Mouse (Mus musculus): Measurements from ENCODE around the gene Ttc13. TPM values are rescaled to one million over a fixed set of nuclear protein-coding genes. Genes with fewer than 3 reads are reported as not detected.

Gene Ttc13
- polyA plus RNA-seq, 1 experiment from 2014 or later, result 71.1 TPM

GRCm38 (mm10) chr8:124630891-124631290 is 90.9 kb downstream of the Ttc13 start:
- H3K4me2 ChIP-seq (replicated peaks), result no peak overlapping the region
- H3K9me3 ChIP-seq (ENCODE audit: control insufficient read depth, low read length), result no peaks in the 10 kb centered on the region
- DNase-seq (ENCODE audit: low spot score), result no peak
- no peak overlapping the region for H3K27ac ChIP-seq
- 73% methylated on average over 4 of the region's 4 CpGs for WGBS
- H3K4me3 ChIP-seq (replicated peaks; ENCODE audit: low read length), result no peak overlapping the region
- H3K36me3 ChIP-seq (replicated peaks; ENCODE audit: control insufficient read depth, insufficient read depth), result peaks cover 6% of the 10 kb centered on the region
- no peaks in the 10 kb centered on the region for H3K4me1 ChIP-seq (replicated peaks; ENCODE audit: control insufficient read depth, insufficient read depth, low read length)
- H3K27me3 ChIP-seq (ENCODE audit: control insufficient read depth, insufficient read depth, low read length), result no peaks in the 10 kb centered on the region
- H3K9ac ChIP-seq, result no peak overlapping the region
- ATAC-seq (ENCODE audit: low FRiP score), result no peak

GRCm38 (mm10) chr8:124630489-124630888 is 91.3 kb downstream of the Ttc13 start:
- Histone ChIP-seq H3K9ac (no peak overlapping the region), H3K4me3 (replicated peaks; ENCODE audit: low read length) (no peak overlapping the region), H3K4me2 (replicated peaks) (no peak overlapping the region), H3K4me1 (replicated peaks; ENCODE audit: control insufficient read depth, insufficient read depth, low read length) (no peaks in the 10 kb centered on the region), H3K9me3 (ENCODE audit: control insufficient read depth, low read length) (no peaks in the 10 kb centered on the region), H3K36me3 (replicated peaks; ENCODE audit: control insufficient read depth, insufficient read depth) (peaks cover 2% of the 10 kb centered on the region), H3K27ac (no peak overlapping the region), H3K27me3 (ENCODE audit: control insufficient read depth, insufficient read depth, low read length) (no peaks in the 10 kb centered on the region)
- 72% methylated on average over 6 of the region's 6 CpGs for WGBS
- DNase-seq (ENCODE audit: low spot score) (no peak), ATAC-seq (ENCODE audit: low FRiP score) (no peak)

GRCm38 (mm10) chr8:124626251-124626650 is 95.5 kb downstream of the Ttc13 start:
- Histone ChIP-seq H3K9me3 (ENCODE audit: control insufficient read depth, low read length) (no peaks in the 10 kb centered on the region), H3K36me3 (replicated peaks; ENCODE audit: control insufficient read depth, insufficient read depth) (no peaks in the 10 kb centered on the region), H3K27ac (no peak overlapping the region), H3K27me3 (ENCODE audit: control insufficient read depth, insufficient read depth, low read length) (no peaks in the 10 kb centered on the region), H3K4me3 (replicated peaks; ENCODE audit: low read length) (no peak overlapping the region), H3K4me2 (replicated peaks) (no peak overlapping the region), H3K9ac (no peak overlapping the region), H3K4me1 (replicated peaks; ENCODE audit: control insufficient read depth, insufficient read depth, low read length) (0 out of 2 replicates have a peak, but pooled peaks cover 3% of the 10 kb centered on the region)
- 89% methylated on average over 9 of the region's 9 CpGs for WGBS
- no peak for DNase-seq (ENCODE audit: low spot score)
- no peak for ATAC-seq (ENCODE audit: low FRiP score)

Other genes with a start within 250 kb of the Ttc13 start
- 32.5 and 34.7 TPM in 2 replicates for gene Cog2, start 201.2 kb downstream of the Ttc13 start, polyA plus RNA-seq (2014; fragmentation: Nextera tagmentation; extraction: Ambion mirVana)
- 0.76 and 1.1 TPM in 2 replicates for gene Agt, start 152.3 kb downstream of the Ttc13 start, polyA plus RNA-seq (2014; fragmentation: Nextera tagmentation; extraction: Ambion mirVana)
- gene Capn9, start 145.9 kb downstream of the Ttc13 start, polyA plus RNA-seq (2014; fragmentation: Nextera tagmentation; extraction: Ambion mirVana), result 0.11 and 0.53 TPM in 2 replicates
- gene 2310022B05Rik, start 58.6 kb downstream of the Ttc13 start, polyA plus RNA-seq (2014; fragmentation: Nextera tagmentation; extraction: Ambion mirVana), result 26.6 and 27.3 TPM in 2 replicates
- 32.0 and 32.7 TPM in 2 replicates for gene Arv1, start 156 bp upstream of the Ttc13 start, polyA plus RNA-seq (2014; fragmentation: Nextera tagmentation; extraction: Ambion mirVana)
- gene Fam89a, start 29.8 kb upstream of the Ttc13 start, polyA plus RNA-seq (2014; fragmentation: Nextera tagmentation; extraction: Ambion mirVana), result 1.0 and 1.2 TPM in 2 replicates
- 35.8 and 39.4 TPM in 2 replicates for gene Trim67, start 71.1 kb upstream of the Ttc13 start, polyA plus RNA-seq (2014; fragmentation: Nextera tagmentation; extraction: Ambion mirVana)
- 72.3 and 80.2 TPM in 2 replicates for gene Gnpat, start 141.1 kb upstream of the Ttc13 start, polyA plus RNA-seq (2014; fragmentation: Nextera tagmentation; extraction: Ambion mirVana)
- gene 2810004N23Rik, start 141.1 kb upstream of the Ttc13 start, polyA plus RNA-seq (2014; fragmentation: Nextera tagmentation; extraction: Ambion mirVana), result 18.4 and 21.0 TPM in 2 replicates
- 14.7 and 14.8 TPM in 2 replicates for gene Exoc8, start 175.7 kb upstream of the Ttc13 start, polyA plus RNA-seq (2014; fragmentation: Nextera tagmentation; extraction: Ambion mirVana)
- gene Sprtn, start 175.9 kb upstream of the Ttc13 start, polyA plus RNA-seq (2014; fragmentation: Nextera tagmentation; extraction: Ambion mirVana), result 8.2 and 9.3 TPM in 2 replicates
- gene Egln1, start 227.3 kb upstream of the Ttc13 start, polyA plus RNA-seq (2014; fragmentation: Nextera tagmentation; extraction: Ambion mirVana), result 21.1 and 22.9 TPM in 2 replicates